Mouse (Mus musculus): ENCODE measurements around the gene Ptch1.

- TF ChIP-seq GATA1 (IDR thresholded peaks at IDR 0.05; ENCODE audit: borderline replicate concordance, low read length) (no peak), FLI1 (IDR thresholded peaks at IDR 0.05; ENCODE audit: low read length) (no peak)
Measured at GRCm38 (mm10) chr13:63528164-63528675, 45.2 kb downstream of the Ptch1 start.

Measured in megakaryocyte, embryonic 14.5 days (primary cell).